Mouse (Mus musculus) kidney, postnatal 25 days (tissue): Measurements from ENCODE around the gene Gdf3.

Source experiments
- DNase-seq, 2 experiments: peaks; one replicate each; pipeline ENCODE4 v3.0.0; 2021; ENCODE audit warnings: mixed read lengths in 2 of 2

Gdf3 gene

DNA sequence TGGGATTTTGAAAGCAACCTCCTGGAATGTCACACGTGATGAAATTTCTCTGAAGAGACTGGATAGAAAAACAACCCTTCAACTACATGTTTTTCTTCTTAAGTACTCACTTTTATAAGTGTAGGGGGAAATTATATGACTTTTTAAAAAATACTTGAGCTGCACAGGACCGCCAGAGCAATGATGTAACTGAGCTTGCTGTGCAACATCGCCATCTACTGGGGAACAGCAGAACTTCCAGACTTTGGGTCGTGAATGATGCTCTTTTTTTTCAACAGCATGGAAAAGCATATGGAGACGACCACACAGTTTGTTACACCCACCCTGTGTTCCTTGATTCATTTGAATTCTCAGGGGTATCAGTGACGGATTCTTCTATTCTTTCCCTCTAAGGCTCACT is 47.4 kb downstream of the Gdf3 start:
- DNase-seq, result peak in 1 of 2 experiments; percentile 75

DNA sequence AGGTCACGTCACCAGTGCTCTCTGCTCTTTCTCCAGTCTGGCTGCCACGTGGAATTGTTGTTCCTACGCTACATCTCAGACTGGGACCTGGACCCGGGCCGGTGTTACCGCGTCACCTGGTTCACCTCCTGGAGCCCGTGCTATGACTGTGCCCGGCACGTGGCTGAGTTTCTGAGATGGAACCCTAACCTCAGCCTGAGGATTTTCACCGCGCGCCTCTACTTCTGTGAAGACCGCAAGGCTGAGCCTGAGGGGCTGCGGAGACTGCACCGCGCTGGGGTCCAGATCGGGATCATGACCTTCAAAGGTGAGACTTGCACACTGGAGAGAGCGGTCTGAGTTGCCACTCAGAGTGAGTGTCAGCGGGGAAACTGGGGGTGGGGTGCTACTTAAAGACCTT is 48.9 kb downstream of the Gdf3 start:
- DNase-seq, result peak in 1 of 2 experiments; percentile 40

DNA sequence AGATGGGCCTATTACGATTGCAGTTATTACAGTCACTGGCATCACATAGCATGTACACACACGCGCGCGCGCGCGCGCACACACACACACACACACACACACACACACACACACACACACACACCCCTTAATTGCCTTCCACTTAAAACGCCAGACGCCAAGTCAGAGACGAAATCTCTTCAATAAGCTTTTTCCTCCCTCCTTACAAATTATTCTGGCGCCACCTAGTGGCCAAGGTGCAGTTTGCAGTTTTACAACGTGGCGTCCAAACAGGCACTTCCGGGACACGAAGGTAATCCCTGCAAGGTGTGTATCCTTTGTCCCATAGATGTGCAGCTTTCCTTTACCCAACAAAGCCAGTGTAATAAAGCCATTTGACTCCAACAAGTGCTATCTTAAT is 49.5 kb downstream of the Gdf3 start:
- peak; percentile 70 to 80 for DNase-seq

DNA sequence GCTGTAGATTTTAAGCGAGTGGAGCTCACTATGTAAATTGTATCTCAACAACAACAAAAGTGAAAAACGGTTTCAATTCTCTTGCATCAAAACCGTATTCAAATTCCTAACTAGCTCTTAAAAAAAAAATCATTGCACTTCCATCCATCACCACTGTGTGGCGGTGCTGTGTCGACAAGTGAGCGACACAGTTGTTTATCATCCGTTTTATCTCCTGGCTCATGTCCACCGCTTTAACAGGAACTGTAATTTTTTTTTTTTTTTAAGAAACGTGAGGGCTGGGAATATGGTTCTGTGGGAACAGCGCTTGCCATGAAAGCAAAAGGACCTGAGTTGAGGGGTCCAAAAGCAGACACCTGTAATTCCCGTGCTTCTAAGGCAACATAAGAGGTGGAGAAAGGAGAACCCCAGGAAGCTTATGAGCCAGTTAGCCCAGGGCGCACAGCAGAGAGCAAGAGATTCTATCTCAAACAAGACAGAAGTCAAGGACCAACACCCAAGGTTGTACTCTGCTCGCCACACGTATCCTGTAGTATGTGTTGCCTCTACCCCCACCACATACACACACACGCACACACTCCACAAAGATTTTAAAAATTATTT is 52.8 kb downstream of the Gdf3 start:
- DNase-seq, result peak; percentile 56 to 87
